Mouse (Mus musculus): ENCODE data around the gene Dusp8.

The Dusp8 gene

DNA sequence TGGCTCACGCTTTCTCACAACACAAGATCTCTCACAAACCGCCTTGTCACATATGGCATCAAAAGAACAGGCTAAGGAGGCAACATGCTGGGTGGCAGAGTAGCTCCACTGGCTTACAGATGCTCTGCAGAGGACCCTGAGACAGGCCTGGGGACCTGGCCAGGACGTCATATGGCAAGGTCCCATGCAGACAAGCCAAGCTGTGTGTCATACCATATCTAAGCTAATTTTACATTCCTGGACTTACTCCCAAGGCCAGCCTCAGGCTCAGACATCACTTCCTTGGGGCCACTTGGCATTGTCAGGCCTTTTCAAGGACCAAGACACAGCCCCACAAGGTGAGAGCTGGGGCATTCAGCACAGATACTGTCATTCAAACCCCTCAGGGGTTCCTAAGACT lies 40.2 kb downstream of the Dusp8 start:
- no peak for DNase-seq (ENCODE audit: low read depth, low spot score)

DNA sequence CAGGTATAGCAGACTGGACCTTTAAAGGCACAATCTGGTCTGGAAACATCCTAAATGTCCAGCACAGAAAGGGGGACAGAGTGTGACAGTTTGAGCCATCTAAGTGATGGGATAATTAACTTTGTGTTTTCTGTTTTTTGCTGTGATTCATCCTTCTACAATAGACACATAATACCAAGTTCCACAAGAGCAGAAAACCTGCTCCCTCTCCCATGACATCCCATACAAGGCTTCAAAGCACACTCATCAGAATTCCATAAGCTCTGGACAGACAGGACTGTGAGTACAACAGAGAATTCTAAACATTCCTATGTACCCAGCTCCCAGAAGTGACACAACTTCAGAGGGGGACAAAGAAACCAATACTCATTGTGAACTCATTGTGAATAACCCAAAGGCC lies 45.1 kb downstream of the Dusp8 start:
- no peak for DNase-seq (ENCODE audit: low read depth, low spot score)

DNA sequence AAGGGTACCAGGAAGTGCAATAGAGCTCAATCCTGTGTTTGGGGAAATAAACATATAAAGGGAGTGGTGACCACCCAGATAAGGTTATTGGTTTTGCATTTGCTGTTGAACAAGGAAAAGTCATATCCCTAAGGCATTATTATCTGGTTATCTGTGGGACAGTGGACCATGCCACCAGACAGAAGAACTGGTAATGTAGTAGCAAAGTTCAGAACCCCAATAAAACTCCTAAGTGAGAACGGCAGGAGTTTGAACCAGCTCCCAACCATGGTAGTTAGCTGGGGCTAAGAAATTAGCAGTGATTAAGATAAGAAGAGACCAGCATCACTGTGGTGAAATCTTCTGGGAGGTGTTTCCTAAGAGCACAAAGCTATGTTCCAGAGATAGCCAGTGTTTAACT lies 49.7 kb downstream of the Dusp8 start:
- DNase-seq (ENCODE audit: low read depth, low spot score), result no peak

DNA sequence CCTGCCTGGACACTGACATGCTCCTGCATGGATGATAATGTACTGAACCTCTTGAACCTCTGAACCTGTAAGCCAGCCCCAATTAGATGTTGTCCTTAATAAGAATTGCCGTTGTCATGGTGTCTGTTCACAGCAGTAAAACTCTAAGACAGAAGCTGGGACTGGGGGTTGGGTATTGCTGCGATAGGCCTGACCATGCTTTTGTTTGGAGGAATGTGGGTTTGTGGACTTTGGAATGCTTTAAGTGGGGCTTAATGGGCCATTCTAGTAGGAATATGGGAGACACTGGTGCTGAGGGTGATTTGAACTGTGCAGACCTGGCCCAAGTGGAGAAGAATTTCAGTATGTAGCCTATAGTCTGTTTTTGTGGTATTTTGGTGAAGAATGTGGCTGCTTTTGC lies 50.3 kb downstream of the Dusp8 start:
- no peak for DNase-seq (ENCODE audit: low read depth, low spot score)

DNA sequence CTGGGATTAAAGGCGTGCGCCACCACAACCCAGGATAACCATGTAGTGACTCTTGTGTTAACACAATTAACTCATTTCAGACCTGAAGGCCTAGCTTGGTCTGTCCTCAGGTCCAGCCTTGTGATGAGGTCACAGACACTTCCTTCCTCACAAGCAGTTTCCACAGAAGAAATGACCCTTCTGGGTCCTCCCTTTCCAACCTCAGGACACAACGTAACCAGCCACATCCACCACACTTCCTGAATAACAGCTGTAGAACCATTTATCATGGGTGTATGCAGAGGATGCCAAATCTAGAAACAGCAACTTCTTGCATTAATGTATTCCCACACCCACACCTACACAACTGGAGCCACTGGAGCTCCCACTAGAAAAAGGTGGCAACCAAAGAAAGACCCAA lies 54.9 kb downstream of the Dusp8 start:
- no peak for DNase-seq (ENCODE audit: low read depth, low spot score)

DNA sequence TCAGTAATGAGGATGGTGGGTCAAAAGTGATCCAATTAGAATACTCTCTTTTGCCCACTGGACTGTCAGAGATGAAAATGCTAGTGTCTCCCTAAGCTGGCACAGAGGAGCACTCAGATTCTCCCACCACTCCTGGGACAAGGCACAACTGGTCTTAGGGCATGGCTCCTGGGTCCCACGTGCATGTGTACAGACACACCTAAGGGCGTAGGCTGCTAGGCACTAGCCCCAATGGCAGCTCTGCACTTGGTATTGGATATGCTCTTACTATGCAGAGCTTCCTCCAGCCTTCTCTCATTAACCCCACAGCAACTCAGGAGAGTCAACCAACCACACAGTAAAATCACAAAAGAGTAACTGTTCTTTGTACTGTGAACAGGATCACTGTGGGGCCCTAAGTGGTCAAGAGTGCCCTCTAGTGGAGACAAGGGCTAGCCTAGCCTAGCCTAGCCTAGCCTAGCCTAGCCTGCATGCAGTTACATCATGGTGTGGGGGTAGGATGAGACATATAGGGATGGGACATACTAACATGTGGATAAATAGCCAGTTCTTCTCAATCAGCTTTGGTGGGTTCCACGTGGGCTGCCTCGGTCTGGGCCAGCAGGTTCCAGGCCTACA lies 58.0 kb downstream of the Dusp8 start:
- no peak for DNase-seq (ENCODE audit: low read depth, low spot score)

DNA sequence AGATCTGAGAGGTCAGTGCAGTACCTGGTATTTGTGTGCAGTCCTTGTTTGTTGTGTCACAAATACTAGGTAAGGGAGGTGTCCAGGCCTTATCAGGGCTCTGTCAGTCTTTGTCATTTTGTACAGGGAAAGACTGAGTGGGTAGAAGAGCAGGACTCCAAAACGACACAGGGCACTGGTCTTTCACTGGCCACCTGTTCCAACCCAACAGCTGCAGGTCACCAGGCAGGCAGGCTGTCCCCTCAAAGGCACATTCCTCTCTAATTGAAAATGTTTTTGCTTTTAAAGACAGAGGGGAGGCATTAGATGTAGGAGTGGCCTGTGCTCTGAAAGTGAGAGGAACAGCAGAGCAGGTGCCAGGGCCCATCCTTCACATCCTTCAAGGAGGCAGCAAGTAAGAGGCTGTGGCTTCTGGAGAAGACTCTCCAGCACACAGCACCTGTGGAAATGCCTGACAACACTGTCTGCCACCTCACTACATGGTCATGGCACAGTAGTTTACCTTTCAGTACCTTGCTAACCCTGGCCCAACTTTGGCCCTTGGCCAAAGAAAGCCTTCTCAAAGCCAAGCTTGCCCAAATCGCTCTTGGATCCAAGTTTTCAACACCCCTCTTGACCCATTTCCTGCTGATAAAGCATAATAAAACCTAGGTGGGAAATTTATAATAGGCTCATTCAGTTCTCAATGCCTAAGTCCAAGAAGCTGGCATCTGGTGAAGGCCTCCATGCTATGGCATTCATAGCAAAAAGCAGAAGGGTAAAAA lies 60.4 kb downstream of the Dusp8 start:
- DNase-seq (ENCODE audit: low read depth, low spot score), result no peak

DNA sequence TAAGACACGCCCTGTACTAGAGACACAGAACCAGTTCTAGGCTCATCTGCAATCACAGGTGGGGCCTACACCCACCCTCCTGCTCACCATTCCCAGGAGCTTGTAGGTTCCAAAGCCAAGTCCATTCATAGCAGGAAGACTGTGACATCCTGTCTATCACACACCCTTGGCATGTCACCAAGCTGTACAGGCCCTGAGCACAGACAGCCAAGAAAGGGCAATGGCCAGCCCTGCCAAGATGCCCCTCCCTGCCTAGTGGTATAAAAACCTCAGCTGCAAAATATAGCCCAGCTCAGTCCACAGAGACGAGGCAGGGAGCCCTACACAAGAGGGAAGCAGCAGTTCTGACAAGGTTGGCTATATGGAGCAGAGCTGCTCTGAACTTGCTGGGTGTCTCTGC lies 61.4 kb downstream of the Dusp8 start:
- no peak for DNase-seq (ENCODE audit: low read depth, low spot score)

DNA sequence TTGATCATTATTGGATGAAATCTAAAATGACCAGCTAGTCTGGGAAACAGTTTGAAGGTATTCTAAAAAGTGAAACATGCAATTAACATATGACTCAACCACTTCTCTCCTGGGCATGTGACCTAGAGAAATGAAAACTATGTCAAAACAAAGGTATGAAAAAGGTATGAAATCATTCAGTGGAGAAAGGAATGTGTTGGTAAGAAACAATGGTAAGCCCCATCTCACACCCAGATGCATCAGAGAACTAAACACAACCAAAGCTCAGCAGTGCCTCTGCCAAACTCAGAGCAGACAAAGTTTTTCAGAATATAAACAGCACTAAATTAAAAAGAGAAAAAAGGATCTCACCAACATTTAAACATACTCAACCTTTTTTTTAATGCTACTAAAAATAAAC lies 65.6 kb downstream of the Dusp8 start:
- no peak for DNase-seq (ENCODE audit: low read depth, low spot score)

Measured in WW6 (cell line).